ENCODE assay signal across 8 mouse cellular contexts in the genomic region with DNA sequence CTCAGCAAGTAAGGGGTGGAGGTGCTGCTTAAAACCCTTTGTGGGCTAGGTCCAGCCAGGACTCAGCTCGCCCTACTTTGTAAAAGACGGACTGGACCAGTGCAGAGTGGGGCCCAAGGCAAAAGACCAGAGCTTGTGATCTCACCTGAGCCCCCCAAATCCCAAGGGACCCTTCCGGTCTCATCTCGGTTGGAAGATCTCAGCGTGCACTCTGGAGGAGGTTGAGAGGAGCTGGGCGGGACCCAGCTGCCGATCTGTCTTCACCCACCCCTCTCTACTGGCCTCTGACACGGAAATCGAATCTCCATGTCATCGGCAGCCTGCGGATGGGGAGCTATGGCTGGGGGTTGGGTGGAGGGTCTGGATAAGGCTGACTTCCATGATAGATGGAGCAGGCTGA. TPM values are rescaled to one million over a fixed set of nuclear protein-coding genes. Genes with fewer than 3 reads are reported as not detected.
A peak's percentile ranks its signal among the peaks of the same experiment; 100 is the strongest.
DNase-seq lines count a peak whose midpoint lies in the region; ATAC-seq and TF ChIP-seq lines count a peak whose summit lies in the region.

No protein-coding gene starts in this region.

- H3K9me3 ChIP-seq in kidney, postnatal 0 days (replicated peaks; ENCODE audit: low read length): no peaks in the 10 kb centered on the region
- H3K9me3 ChIP-seq in embryonic facial prominence, embryonic 13.5 days: no peaks in the 10 kb centered on the region
- H3K9me3 ChIP-seq in limb, embryonic 12.5 days: no peaks in the 10 kb centered on the region
- H3K9me3 ChIP-seq in neural tube, embryonic 15.5 days (replicated peaks): no peaks in the 10 kb centered on the region

- H3K4me2 ChIP-seq in kidney, postnatal 0 days (ENCODE audit: low read length): peak overlapping the region; percentile 96
- peak overlapping the region; percentile 99 for H3K4me2 ChIP-seq in embryonic facial prominence, embryonic 13.5 days
- peak overlapping the region; percentile 99 for H3K4me2 ChIP-seq in limb, embryonic 12.5 days
- H3K4me2 ChIP-seq in neural tube, embryonic 15.5 days: peak overlapping the region; percentile 96

- 0 out of 2 replicates have a peak, but pooled peaks cover 12% of the 10 kb centered on the region for H3K4me1 ChIP-seq in kidney, postnatal 0 days (replicated peaks; ENCODE audit: insufficient read depth, low read length)
- H3K4me1 ChIP-seq in embryonic facial prominence, embryonic 13.5 days: peaks cover 22% of the 10 kb centered on the region
- H3K4me1 ChIP-seq in limb, embryonic 12.5 days (replicated peaks): peaks cover 20% of the 10 kb centered on the region
- H3K4me1 ChIP-seq in neural tube, embryonic 15.5 days: peaks cover 67% of the 10 kb centered on the region

- no peak for TF ChIP-seq CTCF in kidney, postnatal 0 days (IDR thresholded peaks at IDR 0.05; ENCODE audit: low read depth)

- intact Hi-C loops in gastrocnemius, postnatal 14 days (cut with DNase I; ENCODE audit: low total_unique reads): loop anchor here (5.0 kb wide), 1 partner anchor 71 kb away; no protein-coding TSS in a partner anchor

- WGBS in kidney, postnatal 0 days: 13% methylated on average over 11 of the region's 11 CpGs
- 14% methylated on average over 11 of the region's 11 CpGs for WGBS in embryonic facial prominence, embryonic 13.5 days
- 6% methylated on average over 11 of the region's 11 CpGs for WGBS in limb, embryonic 12.5 days
- 11% methylated on average over 11 of the region's 11 CpGs for WGBS in neural tube, embryonic 15.5 days

- H3K27ac ChIP-seq in kidney, postnatal 0 days: no peak overlapping the region
- no peak overlapping the region for H3K27ac ChIP-seq in embryonic facial prominence, embryonic 13.5 days
- no peak overlapping the region for H3K27ac ChIP-seq in limb, embryonic 12.5 days
- H3K27ac ChIP-seq in neural tube, embryonic 15.5 days (replicated peaks): no peak overlapping the region; the same call in 1 of the 2 replicates

- H3K27me3 ChIP-seq in kidney, postnatal 0 days (ENCODE audit: insufficient read depth, low read length): no peaks in the 10 kb centered on the region; the same call in 1 of the 2 replicates
- H3K27me3 ChIP-seq in embryonic facial prominence, embryonic 13.5 days: peaks cover 18% of the 10 kb centered on the region
- H3K27me3 ChIP-seq in limb, embryonic 12.5 days: peaks cover 31% of the 10 kb centered on the region
- no peaks in the 10 kb centered on the region for H3K27me3 ChIP-seq in neural tube, embryonic 15.5 days (replicated peaks)

- H3K9ac ChIP-seq in kidney, postnatal 0 days (ENCODE audit: low read depth, low read length): no peak overlapping the region
- H3K9ac ChIP-seq in embryonic facial prominence, embryonic 13.5 days: peak overlapping the region; percentile 82
- no peak overlapping the region for H3K9ac ChIP-seq in limb, embryonic 12.5 days (replicated peaks)
- H3K9ac ChIP-seq in neural tube, embryonic 15.5 days (replicated peaks): peak overlapping the region; percentile 85

- ATAC-seq in kidney, postnatal 0 days (replicated peaks; ENCODE audit: low FRiP score, low read depth): no peak
- ATAC-seq in embryonic facial prominence, embryonic 13.5 days (ENCODE audit: insufficient number of reproducible peaks, insufficient read depth, low FRiP score, low TSS enrichment, low read depth): no peak
- no peak for ATAC-seq in limb, embryonic 12.5 days (ENCODE audit: insufficient number of reproducible peaks, insufficient read depth, low FRiP score, low TSS enrichment, low read depth)
- no peak for ATAC-seq in neural tube, embryonic 15.5 days (ENCODE audit: low FRiP score)
- ATAC-seq in erythroblast, adult 5-6 weeks (replicated peaks; ENCODE audit: low FRiP score, poor library complexity, severe bottlenecking): no peak

- no peak for DNase-seq in kidney, postnatal 0 days (ENCODE audit: low spot score)
- no peak for DNase-seq in kidney, postnatal 14 days
- DNase-seq in gastrocnemius, postnatal 14 days: no peak
- no peak for DNase-seq in ovary, postnatal 36 days (ENCODE audit: low spot score)

- H3K4me3 ChIP-seq in kidney, postnatal 0 days (replicated peaks; ENCODE audit: low read depth, low read length): peak overlapping the region; percentile 52
- peak overlapping the region; percentile 64 for H3K4me3 ChIP-seq in embryonic facial prominence, embryonic 13.5 days
- peak overlapping the region; percentile 60 for H3K4me3 ChIP-seq in limb, embryonic 12.5 days (replicated peaks)
- peak overlapping the region; percentile 67 for H3K4me3 ChIP-seq in neural tube, embryonic 15.5 days (replicated peaks)

- H3K36me3 ChIP-seq in kidney, postnatal 0 days (ENCODE audit: insufficient read depth, low read length): no peaks in the 10 kb centered on the region
- H3K36me3 ChIP-seq in embryonic facial prominence, embryonic 13.5 days: no peaks in the 10 kb centered on the region
- 0 out of 2 replicates have a peak, but pooled peaks cover 4% of the 10 kb centered on the region for H3K36me3 ChIP-seq in limb, embryonic 12.5 days
- no peaks in the 10 kb centered on the region; the same call in 1 of the 2 replicates for H3K36me3 ChIP-seq in neural tube, embryonic 15.5 days

RNA-seq across cellular contexts. Expression of a gene that starts 13.7 kb away (rescaled TPM):
- 12.0 and 13.8 TPM in 2 replicates for polyA plus RNA-seq in kidney, postnatal 0 days (2015; fragmentation: Nextera tagmentation; extraction: Ambion mirVana)
- polyA plus RNA-seq in embryonic facial prominence, embryonic 13.5 days (2015; fragmentation: Nextera tagmentation; extraction: Ambion mirVana): 17.0 and 23.9 TPM in 2 replicates
- 15.0 and 15.5 TPM in 2 replicates for polyA plus RNA-seq in limb, embryonic 12.5 days (2016; fragmentation: Nextera tagmentation; extraction: Ambion mirVana)
- 296 and 363 TPM in 2 replicates for polyA plus RNA-seq in neural tube, embryonic 15.5 days (2015; fragmentation: Nextera tagmentation; extraction: Ambion mirVana)
- 6.5 and 7.5 TPM in 2 replicates for total RNA-seq in erythroblast, adult 5-6 weeks (2015; ENCODE audit: low replicate concordance)
- 2.0 and 4.7 TPM in 2 replicates for total RNA-seq in erythroblast, adult 5-6 weeks (2017; ENCODE audit: low replicate concordance)
- total RNA-seq in gastrocnemius, postnatal 14 days (2021): 10 to 100 TPM in 1 of 2 experiments, 1 to 10 TPM in 1; 9.5 to 13.9 TPM

Comparison
In these comparisons a context has a peak if more than half of its experiments do, and no peak if none do; other contexts are left out.
1. H3K9ac ChIP-seq: peak in embryonic facial prominence, embryonic 13.5 days (single experiment) and neural tube, embryonic 15.5 days (single experiment); none in kidney, postnatal 0 days (single experiment) and limb, embryonic 12.5 days (single experiment).
2. RNA of a gene that starts 13.7 kb away (polyA plus RNA-seq): 296 to 363 TPM in neural tube, embryonic 15.5 days; 17.0 to 23.9 TPM in embryonic facial prominence, embryonic 13.5 days, 15.0 to 15.5 TPM in limb, embryonic 12.5 days and 12.0 to 13.8 TPM in kidney, postnatal 0 days; every median in the first group is over 10 times any median in the second.
3. Peak in every context shown above with its lines, with median percentiles within 50 percentile points of each other: H3K4me2 ChIP-seq and H3K4me3 ChIP-seq.